Mouse (Mus musculus): ENCODE results near the gene Edrf1. TPM values are rescaled to one million over a fixed set of nuclear protein-coding genes. Genes with fewer than 3 reads are reported as not detected.
"Not testable (repeated sequence)": the region's sequence is repeated elsewhere in the genome, so short reads cannot be mapped to it uniquely, and the experiment has no call there.

Gene Edrf1
- total RNA-seq, 4 experiments from 2014 or later = 17.2 to 27.1 (median 19.8) TPM

DNA sequence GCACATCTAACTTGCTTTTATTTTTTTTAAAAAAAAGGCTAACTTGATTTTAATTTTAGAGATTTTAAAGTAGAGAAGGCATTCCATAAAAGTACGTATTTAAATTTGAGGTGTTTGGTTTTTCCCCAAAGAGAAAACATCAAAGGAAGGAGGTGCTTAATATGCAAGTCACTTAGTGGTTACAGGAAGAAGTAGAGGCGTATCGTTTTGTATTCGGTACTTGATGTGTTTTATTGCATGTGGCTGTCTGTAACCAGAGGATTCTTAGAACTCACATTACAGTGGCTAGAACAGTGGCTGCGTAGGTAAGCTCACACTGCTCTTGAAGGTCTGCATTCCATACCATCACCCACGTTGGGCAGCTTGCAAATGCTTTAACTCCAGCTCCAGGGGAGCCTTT is 8.4 kb downstream of the Edrf1 start:
- DNase-seq = no peak

DNA sequence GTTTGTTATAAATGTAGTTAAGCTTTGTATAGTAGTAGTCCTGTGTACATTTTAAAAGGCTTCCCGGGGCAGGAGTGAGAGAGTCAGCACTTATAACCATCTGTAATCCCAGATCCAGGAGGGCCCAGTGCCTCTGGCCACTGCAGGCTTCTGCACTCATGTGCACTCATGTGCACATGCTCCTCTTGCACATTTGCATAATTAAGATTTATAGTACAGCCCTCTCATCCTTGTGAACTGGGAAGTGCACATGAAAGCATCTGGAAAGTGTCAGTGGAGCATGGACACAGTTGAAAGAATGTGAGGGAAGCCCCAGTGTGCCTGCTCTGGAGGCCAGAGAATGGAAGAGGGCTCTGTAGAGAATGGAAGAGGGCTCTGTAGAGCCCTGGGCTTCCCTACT is 25.1 kb downstream of the Edrf1 start:
- DNase-seq = no peak

DNA sequence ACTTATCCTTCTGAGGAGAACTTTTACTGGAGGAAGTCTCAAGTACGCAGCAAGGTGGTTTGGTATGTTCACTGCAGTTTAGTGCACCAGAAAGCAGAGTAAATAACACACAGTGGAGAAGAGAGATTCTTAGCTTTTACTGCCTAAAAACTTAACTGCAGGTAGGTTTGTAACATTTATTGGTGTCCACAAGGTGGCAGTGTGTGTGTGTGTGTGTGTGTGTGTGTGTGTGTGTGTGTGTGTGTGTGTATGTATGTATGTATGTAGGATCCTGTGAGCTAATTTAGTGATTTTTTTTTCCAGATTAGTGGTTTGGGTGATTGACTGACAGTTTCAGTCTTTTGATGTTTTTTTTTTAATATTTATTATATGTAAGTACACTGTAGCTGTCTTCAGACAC is 31.7 kb downstream of the Edrf1 start:
- no peak for DNase-seq

DNA sequence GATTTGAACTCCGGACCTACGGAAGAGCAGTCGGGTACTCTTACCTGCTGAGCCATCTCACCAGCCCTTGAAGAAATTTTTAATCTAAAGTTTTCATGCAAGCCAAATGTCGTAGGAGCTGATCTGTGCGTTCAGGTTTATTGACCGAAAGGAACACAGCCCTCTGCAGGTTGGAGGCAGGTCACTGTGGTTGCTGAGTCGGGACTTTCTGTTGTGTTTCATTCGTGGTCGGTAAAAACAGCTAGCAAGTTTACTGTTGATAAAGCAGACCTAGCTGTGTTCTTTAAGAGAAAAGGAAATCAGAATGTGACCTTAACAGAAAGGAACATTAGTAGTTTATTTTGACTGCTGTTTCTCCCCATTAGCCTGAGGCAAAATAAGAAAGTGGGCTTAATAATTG is 32.6 kb downstream of the Edrf1 start:
- no peak for DNase-seq

DNA sequence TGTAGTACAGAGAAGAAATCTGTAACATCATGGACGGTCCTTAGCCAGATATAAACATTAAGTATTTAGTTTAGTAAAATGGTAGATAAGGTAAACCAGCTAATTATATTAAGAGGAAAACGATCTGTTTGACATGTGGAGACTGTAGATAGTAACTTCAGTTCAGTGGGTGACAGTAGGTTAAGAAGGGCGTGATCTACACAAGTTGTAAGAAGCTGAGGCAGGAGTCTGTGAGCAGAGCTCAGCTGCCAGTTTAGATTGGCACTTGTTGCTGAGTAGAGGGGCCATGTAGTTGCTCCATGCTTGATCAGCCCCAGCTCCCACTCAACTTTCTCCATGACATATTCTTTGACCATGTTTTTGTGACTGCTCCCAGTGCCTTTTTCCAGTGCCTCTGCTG is 33.5 kb downstream of the Edrf1 start:
- no peak for DNase-seq

DNA sequence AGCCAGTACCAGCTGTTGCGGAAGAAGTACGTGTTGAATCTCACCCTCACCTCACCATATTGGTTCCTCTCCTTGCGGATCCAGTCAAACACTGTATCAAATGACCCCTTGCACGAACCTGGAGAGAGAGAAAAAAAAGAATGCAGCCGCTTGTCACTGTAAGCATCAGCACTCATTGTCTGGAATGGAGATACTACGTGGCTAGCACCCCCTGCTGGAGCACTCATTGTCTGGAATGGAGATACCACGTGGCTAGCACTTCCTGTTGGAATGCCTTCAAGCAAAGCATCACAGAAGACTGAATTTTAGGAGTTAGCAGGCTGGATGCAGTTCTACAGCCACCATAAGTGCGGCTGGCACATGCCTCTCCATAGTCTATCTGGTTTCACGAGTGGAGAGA is 38.7 kb downstream of the Edrf1 start:
- no peak for DNase-seq

DNA sequence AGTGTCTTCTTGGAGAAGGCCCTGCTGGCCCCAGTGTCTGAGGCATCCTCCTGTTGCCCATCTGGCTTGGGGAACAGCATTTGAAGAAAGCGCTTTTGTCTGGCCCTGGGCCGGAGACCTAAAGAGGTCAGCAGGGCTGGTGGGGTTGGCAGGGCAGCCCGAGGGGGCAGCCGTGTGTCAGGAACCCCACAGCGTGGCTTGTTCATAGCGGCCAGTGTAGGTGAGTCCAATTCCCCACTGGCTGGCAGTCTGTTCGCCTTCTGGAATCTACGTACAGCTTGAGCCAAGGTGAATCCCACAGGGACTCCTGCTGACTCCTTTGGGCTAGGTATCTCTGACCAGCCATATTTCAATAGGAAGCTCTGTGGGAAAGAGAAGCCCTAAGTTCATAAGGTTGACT is 41.4 kb downstream of the Edrf1 start:
- DNase-seq = no peak

DNA sequence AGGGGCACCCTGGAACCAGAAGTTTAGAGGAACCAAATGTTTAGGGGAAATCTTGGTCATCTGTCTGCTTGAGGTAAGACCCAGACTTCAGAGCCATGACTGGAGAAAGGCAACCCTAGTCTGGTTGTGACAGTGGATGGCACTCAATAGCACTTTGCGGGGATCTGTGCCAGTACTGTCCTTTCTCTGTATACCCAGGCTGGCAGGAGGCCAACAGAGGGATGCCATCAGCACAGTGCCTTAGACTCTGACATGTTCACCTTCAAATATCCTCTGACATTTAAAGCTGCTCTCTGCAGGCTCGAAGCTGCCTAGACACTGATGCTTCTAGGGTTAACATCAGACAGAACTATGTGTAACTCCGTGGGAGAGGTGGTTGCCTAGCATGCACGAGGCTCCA is 42.1 kb downstream of the Edrf1 start:
- no peak for DNase-seq

DNA sequence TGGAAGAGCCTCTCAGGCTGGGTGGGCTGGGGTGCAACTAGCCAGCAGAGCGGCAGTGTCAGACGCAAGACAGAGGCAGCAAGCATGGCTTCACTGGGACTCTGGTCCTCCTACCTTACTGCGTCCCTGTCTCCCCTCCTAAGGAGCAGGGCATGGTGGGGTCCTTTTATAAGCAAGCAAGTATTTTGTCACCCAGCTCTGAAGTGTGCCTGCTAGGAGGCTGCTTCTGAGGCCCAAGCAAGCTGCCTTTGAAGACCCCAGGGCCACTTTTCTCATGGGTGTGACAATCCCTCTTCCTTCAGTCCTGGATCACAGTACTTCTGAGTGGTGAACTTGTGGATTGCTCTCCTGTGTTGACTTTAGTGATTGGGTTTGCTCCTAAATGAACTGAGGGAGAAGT is 42.6 kb downstream of the Edrf1 start, which contains the start of gene Mmp21:
TSS of gene Mmp21 (minus strand) at position 101 of the 400 bp plus-strand sequence.
- DNase-seq = no peak

DNA sequence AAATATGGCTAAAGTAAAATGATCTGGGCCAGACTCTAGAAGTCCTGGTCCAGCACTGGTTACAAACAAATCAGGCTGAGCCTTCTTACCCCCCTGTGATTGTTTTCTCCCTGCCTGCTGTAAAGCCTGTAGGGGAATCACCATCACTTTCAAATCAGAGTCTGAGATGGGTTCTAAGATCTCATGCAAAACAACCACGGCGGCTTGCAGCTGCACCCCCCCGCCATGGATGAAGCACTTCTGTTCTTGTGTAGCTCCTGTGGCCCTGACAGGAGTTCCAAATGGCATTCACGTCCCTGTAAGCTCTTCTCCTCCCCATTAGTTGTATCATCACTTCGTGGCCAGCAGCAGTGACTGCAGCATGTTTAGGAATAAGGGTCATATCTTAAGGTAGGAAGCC is 46.3 kb downstream of the Edrf1 start:
- no peak for DNase-seq

DNA sequence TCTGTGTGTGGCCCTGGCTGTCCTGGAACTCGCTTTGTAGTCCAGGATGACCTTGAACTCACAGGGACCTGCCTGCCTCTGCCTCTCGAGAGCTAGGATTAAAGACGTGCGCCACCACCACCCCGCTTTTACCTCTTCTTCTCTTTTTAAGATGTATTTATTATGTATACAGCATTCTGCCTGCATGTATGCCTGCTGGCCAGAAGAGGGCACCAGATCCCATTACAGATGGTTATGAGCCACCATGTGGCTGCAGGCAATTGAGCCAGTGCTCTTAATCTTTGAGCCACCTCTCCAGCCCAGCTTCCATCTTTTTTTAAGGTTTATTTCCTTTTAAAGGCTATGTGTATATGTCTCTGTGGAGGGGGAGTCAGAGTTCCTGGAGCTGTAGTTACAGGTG is 46.8 kb downstream of the Edrf1 start:
- no peak for DNase-seq

DNA sequence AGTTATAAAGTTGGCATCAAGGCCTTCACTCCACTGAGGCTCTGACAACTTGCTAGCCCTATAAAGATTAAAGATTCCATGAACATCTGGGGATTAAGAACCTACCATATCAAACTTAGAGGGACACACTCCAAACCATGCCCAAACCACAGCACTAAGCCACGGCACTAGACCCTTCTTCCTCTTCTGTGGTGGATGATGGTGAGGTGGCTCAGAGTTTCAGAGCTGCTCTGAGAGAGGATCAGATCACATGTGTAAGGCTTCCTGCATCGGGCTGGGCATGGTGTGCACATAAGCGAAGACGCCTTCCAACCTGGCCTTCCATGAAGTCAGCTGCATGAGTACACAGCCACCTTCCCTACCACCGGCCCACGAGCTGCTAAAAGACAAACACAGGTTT is 47.4 kb downstream of the Edrf1 start:
- no peak for DNase-seq

DNA sequence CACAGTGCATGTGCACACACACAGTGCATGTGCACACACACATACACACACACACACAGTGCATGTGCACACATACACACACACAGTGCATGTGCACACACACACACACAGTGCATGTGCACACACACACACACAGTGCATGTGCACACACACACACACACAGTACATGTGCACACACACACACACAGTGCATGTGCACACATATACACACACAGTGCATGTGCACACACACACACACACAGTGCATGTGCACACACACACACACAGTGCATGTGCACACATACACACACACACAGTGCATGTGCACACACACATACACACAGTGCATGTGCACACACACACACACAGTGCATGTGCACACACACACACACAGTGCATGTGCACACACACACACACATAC is 48.3 kb downstream of the Edrf1 start:
- DNase-seq = not testable (repeated sequence)

DNA sequence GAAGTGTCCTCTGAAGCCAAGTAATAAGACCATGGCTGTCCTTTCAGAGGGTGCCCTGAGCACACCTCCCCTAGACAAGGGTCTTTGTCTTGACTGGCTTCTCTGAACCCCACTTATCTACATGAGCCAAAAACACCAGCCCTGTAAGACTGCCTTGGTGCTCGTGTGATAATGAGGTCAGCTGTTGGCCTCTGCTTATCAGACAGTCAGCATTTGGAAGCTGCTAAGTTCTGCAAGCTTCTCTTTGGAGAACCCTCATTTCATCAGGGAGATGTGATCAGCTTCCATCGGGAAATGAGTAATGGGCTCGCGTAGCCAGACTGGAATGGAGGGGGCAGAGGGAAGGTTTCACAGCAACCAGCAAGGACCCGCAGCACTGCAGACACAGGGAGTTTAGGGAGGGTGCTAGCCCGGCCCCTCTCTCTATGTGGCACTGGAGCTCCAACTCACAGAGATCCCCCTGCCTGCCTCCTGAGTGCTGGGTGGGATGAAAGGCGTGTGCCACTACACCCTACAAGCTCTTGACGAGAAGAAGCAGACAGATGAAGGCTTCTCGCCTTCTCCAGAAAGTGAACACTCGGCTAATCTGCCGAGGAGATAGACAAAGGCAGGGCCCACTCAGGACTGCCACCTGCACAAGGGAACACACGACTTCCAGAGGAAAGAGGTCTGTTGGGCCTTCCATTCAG is 60.8 kb downstream of the Edrf1 start:
- no peak for DNase-seq

DNA sequence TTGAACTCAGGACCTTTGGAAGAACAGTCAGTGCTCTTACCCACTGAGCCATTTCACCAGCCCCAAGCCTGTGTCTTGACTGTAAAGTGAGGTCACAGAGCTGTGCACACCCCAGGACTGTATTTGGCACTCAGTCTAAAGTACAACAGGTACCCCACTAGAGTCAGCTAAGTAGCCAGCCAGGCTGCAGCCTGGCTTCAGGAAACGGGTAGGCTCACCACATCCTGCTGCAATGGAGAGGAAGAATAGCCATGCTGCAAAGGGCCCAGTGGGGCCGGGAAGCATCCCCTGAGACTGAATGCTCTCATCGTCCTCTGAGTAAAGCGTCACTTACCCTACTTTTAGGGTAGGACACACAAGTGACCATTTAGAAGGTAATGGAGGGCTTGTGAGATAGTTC is 62.5 kb downstream of the Edrf1 start:
- no peak for DNase-seq

DNA sequence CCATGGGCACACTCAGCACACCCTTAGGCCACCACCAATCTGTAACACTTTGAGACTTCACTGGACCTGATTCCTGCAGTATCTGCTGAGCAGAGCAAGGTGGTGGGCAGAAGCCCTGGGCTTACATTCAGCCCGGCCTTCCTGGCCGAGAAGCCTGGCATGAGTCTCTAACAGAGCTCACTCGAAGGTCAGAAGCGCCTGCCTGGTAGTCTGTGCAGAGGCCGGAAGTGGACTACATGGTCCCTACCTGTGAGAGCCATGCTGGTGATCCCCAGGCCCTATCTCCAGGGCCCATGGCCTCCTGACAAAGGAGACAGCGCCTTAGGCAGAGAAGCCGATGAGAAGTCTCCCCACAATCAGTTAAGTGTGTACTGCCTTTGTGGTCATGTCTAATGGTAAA is 64.0 kb downstream of the Edrf1 start:
- no peak for DNase-seq

DNA sequence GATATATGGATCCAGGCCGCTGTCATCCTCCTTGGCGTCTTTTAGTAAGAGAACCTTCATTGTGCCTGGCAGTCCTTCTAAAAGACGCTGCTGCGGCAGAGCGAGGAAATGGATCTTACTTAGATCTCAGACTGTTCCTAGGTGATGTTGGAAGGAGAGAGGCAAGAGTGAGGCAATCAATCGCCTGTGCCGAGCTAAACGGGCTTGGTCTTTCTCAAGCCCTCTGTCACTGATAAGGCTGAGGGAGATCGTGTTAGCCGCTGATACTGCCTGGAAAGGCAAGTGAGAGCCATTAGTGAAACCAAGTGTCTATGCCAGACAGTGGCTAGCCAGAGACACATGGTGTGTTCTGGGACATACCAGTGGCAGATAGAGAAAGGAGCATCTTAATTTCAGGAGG is 65.0 kb downstream of the Edrf1 start:
- DNase-seq = no peak

DNA sequence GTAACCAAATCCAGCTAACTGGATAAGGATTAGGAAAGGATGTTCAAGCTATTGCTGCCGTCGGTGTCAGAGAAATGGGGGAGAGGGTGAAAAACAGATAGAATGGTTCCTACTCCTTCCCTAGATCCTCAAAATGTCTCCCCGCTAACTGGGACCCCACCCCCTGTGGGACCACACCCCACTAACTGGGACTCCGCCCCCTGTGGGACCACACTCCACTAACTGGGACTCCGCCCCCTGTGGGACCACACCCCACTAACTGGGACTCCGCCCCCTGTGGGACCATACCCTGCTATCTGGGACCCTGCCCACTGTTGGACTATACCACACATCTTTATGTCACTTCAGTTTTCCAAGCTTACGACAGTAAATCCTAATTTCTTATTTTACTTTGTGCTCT is 66.6 kb downstream of the Edrf1 start:
- no peak for DNase-seq

DNA sequence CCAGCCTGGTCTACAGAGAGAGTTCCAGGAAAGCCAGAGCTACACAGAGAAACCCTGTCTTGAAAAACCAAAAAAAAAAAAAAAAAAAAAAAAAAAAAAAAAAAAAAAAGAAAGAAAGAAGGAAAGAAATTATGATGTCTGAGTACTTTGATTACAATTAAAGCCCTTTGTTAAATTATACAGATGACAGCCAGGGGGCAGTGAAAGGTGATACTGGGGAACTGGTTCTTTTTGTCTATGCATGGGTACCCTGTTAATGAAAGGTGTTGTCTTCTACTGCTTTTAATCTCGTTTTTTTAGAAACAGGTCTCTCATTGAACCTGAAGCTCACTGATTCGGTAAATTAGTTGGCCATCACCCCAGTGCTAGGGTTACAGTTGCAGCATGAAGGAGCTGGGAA is 70.0 kb downstream of the Edrf1 start:
- no peak for DNase-seq

DNA sequence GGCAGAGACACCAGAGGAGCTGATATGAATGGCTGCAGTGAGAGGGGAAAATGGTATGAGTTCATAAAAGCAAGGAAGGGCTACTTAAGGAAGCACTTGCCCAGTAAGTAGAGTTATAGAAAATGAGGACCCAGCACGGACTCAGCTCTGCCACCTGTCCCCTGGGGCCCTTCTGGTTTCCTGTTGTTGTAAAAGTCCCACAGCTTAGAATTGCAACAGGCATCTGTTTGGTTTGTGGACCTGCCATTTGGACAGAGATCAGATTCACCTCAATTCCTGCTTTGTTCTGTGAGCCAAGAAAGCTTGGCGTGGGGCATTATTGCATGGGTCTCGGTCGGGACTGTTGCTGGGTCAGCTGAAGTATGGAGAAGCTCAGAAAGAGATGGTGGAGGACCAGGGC is 78.0 kb downstream of the Edrf1 start:
- DNase-seq = no peak

DNA sequence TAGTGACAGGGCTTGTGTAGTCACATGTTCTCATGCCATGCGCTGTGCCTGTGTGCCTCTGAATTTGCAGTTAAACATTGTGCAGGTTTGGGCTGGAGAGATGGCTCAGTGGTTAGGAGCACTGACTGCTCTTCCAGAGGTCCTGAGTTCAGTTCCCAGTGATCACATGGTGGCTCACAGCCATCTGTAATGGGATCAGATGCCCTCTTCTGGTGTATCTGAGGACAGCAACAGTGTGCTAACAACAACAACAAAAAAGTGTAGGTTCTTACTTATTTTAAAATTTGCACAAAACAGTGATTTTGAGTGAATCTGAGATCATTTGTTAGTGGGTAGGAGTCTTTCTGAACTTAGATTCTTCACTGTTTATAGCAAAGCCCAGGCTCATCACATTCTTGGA is 81.2 kb downstream of the Edrf1 start:
- DNase-seq = no peak

DNA sequence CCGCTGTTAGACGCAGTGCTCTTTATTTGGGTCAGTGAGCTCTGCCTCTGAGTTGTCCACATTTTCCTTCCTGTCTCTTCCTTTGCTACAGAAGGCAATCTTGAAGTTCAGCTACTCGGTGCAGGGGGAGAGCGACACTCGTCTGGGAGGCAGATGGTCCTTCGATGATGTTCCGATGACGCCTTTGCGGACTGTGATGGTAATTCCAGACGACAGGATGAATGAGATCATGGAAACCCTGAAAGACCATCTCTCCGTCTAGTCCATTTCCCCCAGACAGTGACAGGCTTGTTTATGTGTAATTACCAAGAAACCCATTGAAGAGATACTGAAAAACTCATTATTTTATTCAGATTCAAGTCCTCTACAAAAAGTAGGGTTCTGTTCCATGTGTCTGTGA is 83.3 kb downstream of the Edrf1 start:
- DNase-seq = no peak

All from adrenal gland, adult 8-10 months (tissue).